Mouse (Mus musculus) forebrain, postnatal 0 days (tissue): ENCODE data around the gene Btn2a2. TPM values are rescaled to one million over a fixed set of nuclear protein-coding genes. Genes with fewer than 3 reads are reported as not detected.

Experiments used
- ATAC-seq: fragments of 200-750 bp; cut with Nextera tagmentation; 2 replicates; pipeline ENCODE4 v1.8.0; 2017; ENCODE audit warnings: mild to moderate bottlenecking, moderate library complexity
- DNase-seq: peaks from one replicate; pipeline ENCODE4 v3.0.0-alpha.2; 2015
- H3K27ac ChIP-seq: fragments of 300-500 bp; sonication (generic); 2 replicates; pipeline ENCODE4 v1.5.1; 2014; ENCODE audit warnings: low read depth, mild to moderate bottlenecking, antibody characterized with exemption, low read length, moderate library complexity, mixed read lengths
- H3K27me3 ChIP-seq: fragments of 300-500 bp; sonication (generic); 2 replicates; pipeline ENCODE4 v1.6.1; 2014; ENCODE audit warnings: mild to moderate bottlenecking, low read length, mixed read lengths; ENCODE audit not compliant: insufficient read depth
- H3K36me3 ChIP-seq: fragments of 300-500 bp; sonication (generic); 2 replicates; pipeline ENCODE4 v1.6.1; 2014; ENCODE audit warnings: mild to moderate bottlenecking, moderate library complexity; ENCODE audit not compliant: insufficient read depth
- H3K4me1 ChIP-seq: fragments of 300-500 bp; sonication (generic); 2 replicates; pipeline ENCODE4 v1.6.1; 2014; ENCODE audit warnings: antibody characterized with exemption; ENCODE audit not compliant: insufficient read depth
- H3K4me2 ChIP-seq: fragments of 300-500 bp; sonication (generic); 2 replicates; pipeline ENCODE4 v1.6.1; 2014; ENCODE audit warnings: low read depth, mild to moderate bottlenecking, moderate library complexity
- H3K4me3 ChIP-seq: fragments of 300-500 bp; sonication (generic); 2 replicates; pipeline ENCODE4 v1.5.1; 2014; ENCODE audit warnings: low read depth, low read length, mixed read lengths
- H3K9ac ChIP-seq: fragments of 300-500 bp; sonication (generic); 2 replicates; pipeline ENCODE4 v1.6.1; 2014; ENCODE audit warnings: mild to moderate bottlenecking
- H3K9me3 ChIP-seq: fragments of 300-500 bp; sonication (generic); 2 replicates; pipeline ENCODE4 v1.6.1; 2016; ENCODE audit warnings: low read length
- CTCF ChIP-seq: sonication (generic); IDR thresholded peaks from 2 replicates; pipeline ENCODE4 v1.5.1; 2016; ENCODE audit warnings: antibody characterized with exemption, control low read depth, low read depth
- WGBS: fragments of 180-500 bp; shearing (Covaris S2); extraction: QIAGEN DNeasy Blood & Tissue Kit; methylation state at CpG from one replicate; pipeline ENCODE4 v1.1.7; 2014; 5-methylcytosine and 5-hydroxymethylcytosine counted together
- polyA plus RNA-seq: library from polyadenylated mRNA; unstranded; fragments of >200 nt; fragmentation: Nextera tagmentation; extraction: Ambion mirVana; gene quantifications from 2 replicates; pipeline ENCODE4 v1.2.1, GENCODE M21; 2015
- total RNA-seq: library from RNA; depleted of rRNA; stranded (reverse); fragments of >200 nt; gene quantifications from 2 replicates; pipeline ENCODE4 v1.2.3, GENCODE M21; 2014

The Btn2a2 gene
- total and polyA plus RNA-seq, 2 experiments from 2014 or later, result not detected

DNA sequence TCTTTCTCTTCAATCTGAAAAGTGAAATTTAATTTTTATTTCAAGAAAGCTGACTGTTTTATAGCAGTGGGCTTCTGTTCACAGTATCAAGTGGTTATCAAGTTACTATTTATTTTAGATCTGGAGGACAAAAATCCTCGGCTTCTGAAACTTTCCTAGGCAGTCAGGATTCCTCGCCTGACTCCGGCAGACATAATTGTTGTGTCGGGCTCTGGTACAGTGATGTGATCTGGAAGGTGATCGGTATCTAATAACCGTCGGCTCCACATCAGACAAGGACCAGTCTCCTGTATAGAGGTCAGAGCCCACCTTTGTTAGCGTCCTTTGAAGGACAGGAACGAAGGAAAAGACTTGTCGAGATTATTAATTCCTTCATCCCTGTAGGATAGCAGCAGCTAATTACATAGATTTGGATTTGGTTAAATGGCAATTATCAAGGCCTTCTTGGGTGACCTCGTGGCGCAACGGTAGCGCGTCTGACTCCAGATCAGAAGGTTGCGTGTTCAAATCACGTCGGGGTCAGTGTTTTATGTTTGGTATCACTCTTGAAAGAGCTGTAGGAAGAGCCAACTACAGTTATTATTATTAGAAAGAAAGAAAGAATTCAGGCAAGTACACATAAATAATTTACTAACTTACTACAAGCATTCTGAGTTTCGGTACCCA, 9.1 kb upstream of the Btn2a2 start:
- H3K9ac ChIP-seq, result no peak overlapping the region
- peak; percentile 52 for DNase-seq
- 9% methylated on average over 19 of the region's 19 CpGs for WGBS

GRCm38 (mm10) chr13:23495526-23495925, 6.9 kb upstream of the Btn2a2 start:
- H3K27ac ChIP-seq, result no peak overlapping the region
- ATAC-seq, result no peak
- H3K9ac ChIP-seq, result no peak overlapping the region
- no peak for TF ChIP-seq CTCF
- H3K4me3 ChIP-seq, result no peak overlapping the region
- no peak for DNase-seq
- no peak overlapping the region for H3K4me2 ChIP-seq
- H3K27me3 ChIP-seq, result peaks cover 11% of the 10 kb centered on the region; the same call in 1 of the 2 replicates
- no peaks in the 10 kb centered on the region for H3K36me3 ChIP-seq
- WGBS, result 79% methylated on average over 6 of the region's 6 CpGs
- no peaks in the 10 kb centered on the region for H3K4me1 ChIP-seq
- H3K9me3 ChIP-seq, result no peaks in the 10 kb centered on the region

More for the DNA sequence above, 9.1 kb upstream of the Btn2a2 start:
- ATAC-seq, result 0 out of 2 replicates have a peak, but pooled peaks have one; percentile 12
- H3K4me2 ChIP-seq, result peak overlapping the region; percentile 45
- peaks cover 11% of the 10 kb centered on the region; the same call in 1 of the 2 replicates for H3K27me3 ChIP-seq
- no peaks in the 10 kb centered on the region for H3K4me1 ChIP-seq
- TF ChIP-seq CTCF, result no peak
- H3K4me3 ChIP-seq, result peak overlapping the region; percentile 18
- no peak overlapping the region for H3K27ac ChIP-seq
- no peaks in the 10 kb centered on the region for H3K36me3 ChIP-seq
- H3K9me3 ChIP-seq, result no peaks in the 10 kb centered on the region

DNA sequence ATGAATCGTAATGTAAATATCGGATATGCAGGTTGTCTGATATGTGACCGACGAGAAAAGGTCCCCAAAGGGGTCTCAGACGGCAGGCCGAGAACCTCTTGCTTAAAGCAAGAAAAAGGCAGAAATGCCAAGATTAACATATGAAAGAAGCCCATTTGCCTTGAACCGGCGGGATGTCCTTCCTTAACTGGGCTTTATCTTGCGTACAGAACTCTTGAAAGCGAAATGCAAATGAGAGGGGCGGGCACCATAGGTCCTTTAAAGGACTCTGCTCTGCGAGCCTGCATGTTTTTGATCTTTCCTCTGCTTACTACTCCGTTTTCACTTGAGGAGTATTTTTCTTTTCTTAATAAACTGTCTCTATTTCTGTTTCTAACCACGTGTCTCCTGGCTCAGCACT, 3.3 kb upstream of the Btn2a2 start:
- Histone ChIP-seq H3K4me1 (no peaks in the 10 kb centered on the region), H3K9ac (no peak overlapping the region), H3K4me3 (no peak overlapping the region), H3K27me3 (no peaks in the 10 kb centered on the region; the same call in 1 of the 2 replicates), H3K9me3 (no peaks in the 10 kb centered on the region), H3K27ac (no peak overlapping the region), H3K4me2 (peak overlapping the region; percentile 36), H3K36me3 (no peaks in the 10 kb centered on the region)
- DNase-seq (no peak), ATAC-seq (no peak)
- no peak for TF ChIP-seq CTCF
- 3% methylated on average over 14 of the region's 14 CpGs for WGBS

DNA sequence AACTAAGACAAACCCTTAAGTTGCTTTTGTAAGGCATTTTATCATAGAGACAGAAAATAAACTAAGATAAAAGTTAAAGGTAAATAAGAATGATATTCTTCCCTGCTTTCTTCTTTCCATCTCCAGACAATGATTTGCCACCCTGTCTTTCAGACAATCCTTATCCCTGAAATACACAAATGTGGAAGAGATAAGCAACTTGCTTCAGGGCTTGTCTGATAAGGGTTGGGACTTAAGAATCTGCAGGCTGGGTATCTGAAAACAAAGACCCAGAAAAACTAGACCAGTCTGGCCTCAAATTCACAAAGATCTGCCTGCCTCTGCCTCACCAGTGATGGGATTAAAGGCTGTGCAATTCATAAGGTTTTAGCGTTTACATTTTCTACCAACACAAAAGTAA, 2.6 kb upstream of the Btn2a2 start:
- Histone ChIP-seq H3K9ac (no peak overlapping the region), H3K4me2 (no peak overlapping the region), H3K4me1 (no peaks in the 10 kb centered on the region), H3K9me3 (no peaks in the 10 kb centered on the region), H3K27me3 (no peaks in the 10 kb centered on the region; the same call in 1 of the 2 replicates), H3K4me3 (no peak overlapping the region), H3K36me3 (no peaks in the 10 kb centered on the region), H3K27ac (no peak overlapping the region)
- no peak for TF ChIP-seq CTCF
- DNase-seq (no peak), ATAC-seq (no peak)
- WGBS, result 10% methylated on average over 1 of the region's 1 CpGs

GRCm38 (mm10) chr13:23490863-23491262, 2.2 kb upstream of the Btn2a2 start:
- Histone ChIP-seq H3K4me3 (no peak overlapping the region), H3K4me2 (no peak overlapping the region), H3K4me1 (no peaks in the 10 kb centered on the region), H3K9ac (no peak overlapping the region), H3K27ac (no peak overlapping the region), H3K27me3 (no peaks in the 10 kb centered on the region; the same call in 1 of the 2 replicates), H3K36me3 (no peaks in the 10 kb centered on the region), H3K9me3 (no peaks in the 10 kb centered on the region)
- no peak for ATAC-seq
- no peak for DNase-seq
- 56% methylated on average over 1 of the region's 1 CpGs for WGBS
- TF ChIP-seq CTCF, result no peak

DNA sequence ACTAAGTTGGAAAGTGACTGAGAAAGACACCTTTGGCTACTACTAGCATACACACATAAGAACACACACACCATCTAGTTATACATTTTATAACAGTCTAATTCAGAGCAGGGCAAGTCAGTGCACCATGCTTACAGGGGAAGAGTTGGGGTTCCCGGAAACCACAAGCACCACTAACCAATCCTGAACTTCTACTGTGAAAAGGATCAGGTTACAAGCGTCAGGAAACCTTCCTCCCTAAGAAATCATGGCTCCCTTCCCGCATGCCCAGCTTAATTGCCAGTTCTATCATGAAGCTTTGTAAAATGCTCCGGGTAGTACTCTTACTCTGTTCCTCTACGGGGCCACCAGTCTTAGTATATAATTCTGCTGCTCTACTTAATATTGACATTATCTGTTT, 3.4 kb downstream of the Btn2a2 start:
- TF ChIP-seq CTCF, result no peak
- no peak for ATAC-seq
- WGBS, result 50% methylated on average over 5 of the region's 5 CpGs

GRCm38 (mm10) chr13:23483153-23483552, 5.5 kb downstream of the Btn2a2 start:
- no peaks in the 10 kb centered on the region for H3K36me3 ChIP-seq
- 85% methylated on average over 2 of the region's 2 CpGs for WGBS

More for the DNA sequence above, 3.4 kb downstream of the Btn2a2 start:
- H3K4me2 ChIP-seq, result no peak overlapping the region
- no peaks in the 10 kb centered on the region for H3K4me1 ChIP-seq
- no peaks in the 10 kb centered on the region; the same call in 1 of the 2 replicates for H3K27me3 ChIP-seq
- H3K9me3 ChIP-seq, result no peaks in the 10 kb centered on the region
- no peaks in the 10 kb centered on the region for H3K36me3 ChIP-seq
- H3K9ac ChIP-seq, result no peak overlapping the region
- DNase-seq, result no peak
- no peak overlapping the region for H3K27ac ChIP-seq
- H3K4me3 ChIP-seq, result no peak overlapping the region

More at GRCm38 (mm10) chr13:23483153-23483552, 5.5 kb downstream of the Btn2a2 start:
- H3K27me3 ChIP-seq, result no peaks in the 10 kb centered on the region; the same call in 1 of the 2 replicates
- DNase-seq (no peak), ATAC-seq (no peak)
- no peak overlapping the region for H3K4me2 ChIP-seq
- H3K27ac ChIP-seq, result no peak overlapping the region
- no peaks in the 10 kb centered on the region for H3K9me3 ChIP-seq
- no peak overlapping the region for H3K4me3 ChIP-seq
- H3K9ac ChIP-seq, result no peak overlapping the region
- no peak for TF ChIP-seq CTCF
- no peaks in the 10 kb centered on the region for H3K4me1 ChIP-seq
